Mouse (Mus musculus) NIH3T3 (cell line): ENCODE measurements at regions not wholly inside any gene's neighbourhood (a gene's known extent, or its start where the extent isn't known, plus 50 kb on each side); places are given as distances from the start of the nearest gene placed in this dataset.
"Not testable (repeated sequence)": the region's sequence is repeated elsewhere in the genome, so short reads cannot be mapped to it uniquely, and the experiment has no call there.

Experiments used
- DNase-seq: peaks from one replicate; pipeline ENCODE4 v3.0.0-alpha.2; 2012; ENCODE audit warnings: low read depth

DNA sequence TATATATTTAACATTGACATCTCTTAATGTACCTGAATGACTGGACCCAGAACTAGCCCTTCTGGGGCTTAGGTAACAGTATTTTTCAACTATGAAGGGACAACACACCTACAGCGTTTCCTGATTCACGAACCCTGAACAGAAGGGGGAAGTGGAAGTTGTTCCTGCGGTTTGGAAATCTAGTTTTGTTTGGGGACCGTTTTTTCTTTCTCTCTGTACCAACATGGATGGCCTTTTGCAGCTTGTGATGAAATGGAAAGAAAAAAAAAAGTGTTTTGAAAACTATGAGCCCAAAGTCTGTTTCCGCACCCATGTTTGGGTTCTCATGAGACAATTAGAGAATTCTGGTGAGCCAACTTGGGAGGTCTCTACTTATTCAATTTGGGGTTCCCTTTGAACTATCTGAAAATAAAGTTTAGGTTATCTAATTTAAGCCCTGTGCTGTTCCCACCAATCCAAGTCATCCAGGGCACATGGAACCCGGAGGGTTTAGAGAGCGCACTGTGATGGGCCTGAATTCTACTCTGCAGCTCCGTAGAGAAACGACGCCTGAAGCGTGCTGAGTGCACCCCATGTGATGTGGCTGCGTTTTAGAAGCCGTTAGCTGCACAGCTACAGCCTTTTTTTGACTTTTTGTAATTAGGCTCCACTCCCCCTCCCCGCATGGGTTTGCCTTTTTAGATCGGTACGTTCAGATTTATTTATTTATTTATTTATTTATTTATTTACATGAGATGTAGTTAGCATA, 137.0 kb upstream of the Rapgef5 start:
- no peak for DNase-seq

- no peak for DNase-seq
These were observed 135.4 kb upstream of the Rapgef5 start for GRCm38 (mm10) chr12:117380836-117381235.

- DNase-seq = not testable (repeated sequence)
These were observed 133.6 kb upstream of the Rapgef5 start for GRCm38 (mm10) chr12:117382727-117383126.

GRCm38 (mm10) chr12:117385072-117385666, 131.1 kb upstream of the Rapgef5 start:
- DNase-seq = peak; percentile 85

- no peak for DNase-seq
These were observed 130.6 kb upstream of the Rapgef5 start for GRCm38 (mm10) chr12:117385697-117386096.

GRCm38 (mm10) chr12:117386957-117387356, 129.3 kb upstream of the Rapgef5 start:
- no peak for DNase-seq

GRCm38 (mm10) chr12:117389516-117390347, 126.5 kb upstream of the Rapgef5 start:
- DNase-seq = peak; percentile 30

GRCm38 (mm10) chr12:117397512-117397911, 118.8 kb upstream of the Rapgef5 start:
- DNase-seq = no peak

DNA sequence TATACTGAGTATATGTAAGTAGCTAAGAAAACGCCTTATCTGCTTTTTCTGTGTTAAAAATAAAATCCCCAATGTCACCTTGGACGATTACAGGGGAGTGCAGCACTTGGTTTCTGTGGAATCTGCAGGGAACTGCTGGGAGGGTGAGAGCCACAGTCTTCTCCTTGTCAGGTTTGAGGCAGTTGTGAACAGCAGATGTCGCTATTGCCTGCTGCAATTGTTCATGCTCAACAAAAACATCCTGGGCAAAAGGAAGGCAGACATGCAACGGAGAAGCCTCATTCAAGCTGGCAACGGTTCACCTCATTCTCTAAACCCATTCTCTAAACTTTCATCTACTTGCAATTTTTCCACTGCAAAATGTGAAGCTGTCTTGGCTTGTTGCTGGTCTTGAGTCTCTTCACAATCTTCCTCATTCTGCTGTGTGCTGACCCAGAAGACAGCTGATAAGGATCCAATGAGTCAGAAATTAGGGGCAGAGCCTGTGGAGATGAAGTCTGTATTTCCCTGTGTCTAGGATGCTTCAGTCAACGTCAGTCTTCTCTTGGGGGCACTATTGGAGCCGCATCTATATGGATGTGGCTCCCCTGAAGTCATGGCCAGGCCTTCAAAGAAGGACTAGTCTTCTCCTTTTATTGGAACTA, 112.6 kb upstream of the Rapgef5 start:
- DNase-seq = peak; percentile 62

- DNase-seq = no peak
These were observed 112.0 kb upstream of the Rapgef5 start for GRCm38 (mm10) chr12:117404157-117404752.

GRCm38 (mm10) chr12:117406832-117407231, 109.4 kb upstream of the Rapgef5 start:
- DNase-seq = no peak

DNA sequence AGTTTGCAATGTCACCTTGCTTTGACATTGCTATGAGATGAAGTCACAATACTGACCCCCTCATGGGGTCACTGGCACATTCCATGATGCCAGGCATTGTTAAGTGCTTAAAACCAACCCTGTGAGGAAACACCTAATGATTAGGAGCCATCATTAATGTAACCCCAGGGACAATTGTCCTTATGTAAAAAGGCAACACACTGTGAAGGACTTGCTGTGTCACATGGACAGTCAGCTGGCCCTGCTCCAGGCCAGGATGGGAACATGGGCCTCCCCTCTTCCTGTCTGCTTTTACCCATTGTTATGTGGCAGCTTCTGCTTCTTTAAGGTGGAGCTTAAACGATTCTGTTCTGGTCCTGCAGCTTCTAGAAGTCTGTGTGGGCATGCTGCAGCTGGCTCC, 105.7 kb upstream of the Rapgef5 start:
- no peak for DNase-seq

- no peak for DNase-seq
These were observed 104.0 kb upstream of the Rapgef5 start for GRCm38 (mm10) chr12:117412257-117412656.

- DNase-seq = no peak
These were observed 103.3 kb upstream of the Rapgef5 start for GRCm38 (mm10) chr12:117412779-117413505.

DNA sequence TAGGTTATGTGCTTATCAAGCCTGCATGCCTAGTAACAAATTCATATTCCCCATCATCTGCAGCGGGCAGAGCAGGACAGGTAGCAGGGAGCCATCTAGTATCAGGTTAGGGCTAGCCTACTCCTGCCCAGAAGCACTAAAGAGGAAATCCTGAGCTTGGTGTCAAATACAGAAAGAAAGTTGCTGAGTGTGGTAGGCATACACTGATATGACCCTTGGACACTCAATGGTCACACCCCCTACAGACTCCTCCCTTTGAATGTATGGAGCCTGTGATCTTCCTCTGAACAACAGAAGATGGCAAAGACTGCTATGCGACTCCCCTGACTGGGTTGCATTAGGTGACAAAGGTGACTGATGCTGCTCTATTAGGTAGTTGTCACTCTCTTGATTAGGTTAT, 102.3 kb upstream of the Rapgef5 start:
- DNase-seq = no peak

- no peak for DNase-seq
These were observed 101.1 kb upstream of the Rapgef5 start for GRCm38 (mm10) chr12:117415146-117415545.

DNA sequence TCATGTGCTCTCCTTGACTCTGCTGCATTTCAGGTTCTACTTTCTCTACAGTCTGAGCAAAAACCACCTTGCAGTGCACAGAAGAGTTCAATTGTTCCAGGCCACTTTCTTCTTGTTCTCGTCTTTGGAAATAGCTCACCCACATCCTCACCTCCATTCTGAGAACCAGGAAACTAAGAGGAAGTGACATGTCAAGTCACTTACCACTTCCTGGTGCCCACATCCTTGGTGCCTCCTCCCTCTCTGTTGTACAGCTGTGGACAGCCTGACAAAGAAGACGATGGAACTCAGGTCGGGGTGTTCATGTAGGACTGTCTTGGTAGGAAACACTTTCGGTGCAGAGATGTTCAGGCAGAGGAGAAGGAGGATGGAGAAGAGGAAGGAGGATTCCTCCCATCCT, 98.3 kb upstream of the Rapgef5 start:
- DNase-seq = no peak

- DNase-seq = no peak
These were observed 93.8 kb upstream of the Rapgef5 start for GRCm38 (mm10) chr12:117422315-117422978.

- DNase-seq = no peak
These were observed 90.8 kb upstream of the Rapgef5 start for GRCm38 (mm10) chr12:117425363-117426031.

GRCm38 (mm10) chr12:117427431-117427830, 88.8 kb upstream of the Rapgef5 start:
- peak; percentile 38 for DNase-seq
